Comparison of ENCODE assay signal across 16 mouse cellular contexts in genomic region chr5:76146401-76146800, GRCm38 (mm10). TPM values are rescaled to one million over a fixed set of nuclear protein-coding genes. Genes with fewer than 3 reads are reported as not detected.
A peak's percentile ranks its signal among the peaks of the same experiment; 100 is the strongest.
DNase-seq lines count a peak whose midpoint lies in the region; ATAC-seq and TF ChIP-seq lines count a peak whose summit lies in the region.
"Had no signal": no experiment of that assay in that cellular context is flagged by ENCODE, and none has a peak within 500 bp of the region (broad histone marks: within the 10 kb centered on the region; RNA-seq: fewer than 3 reads in every experiment).

No protein-coding gene starts in this region.

- H3K4me3 ChIP-seq in kidney, postnatal 0 days (replicated peaks; ENCODE audit: low read depth, low read length), result no peak overlapping the region
- H3K4me3 ChIP-seq in kidney, adult 2 months (ENCODE audit: insufficient read depth, low read depth, low read length), result no peak overlapping the region
- H3K4me3 ChIP-seq in liver, embryonic 16.5 days (ENCODE audit: low read depth, low read length), result no peak overlapping the region
- H3K4me3 ChIP-seq: embryonic facial prominence, embryonic 12.5 days; forebrain, embryonic 10.5 days; heart, embryonic 15.5 days had no signal

- ATAC-seq in kidney, postnatal 0 days (replicated peaks; ENCODE audit: low FRiP score, low read depth), result peak; percentile 43
- ATAC-seq in liver, embryonic 16.5 days (ENCODE audit: low read depth), result peak; percentile 32; the same call in 1 of the 2 replicates
- ATAC-seq: inflammation-experienced regulatory T-cells, adult 6 months had no signal

- H3K36me3 ChIP-seq in kidney, postnatal 0 days (ENCODE audit: insufficient read depth, low read length), result peaks cover 22% of the 10 kb centered on the region; the same call in 1 of the 2 replicates
- no peaks in the 10 kb centered on the region for H3K36me3 ChIP-seq in kidney, adult 2 months (ENCODE audit: control insufficient read depth, insufficient read depth, low read length)
- peaks cover 3% of the 10 kb centered on the region; the same call in 1 of the 2 replicates for H3K36me3 ChIP-seq in liver, embryonic 16.5 days (ENCODE audit: control insufficient read depth, insufficient read depth)

- H3K9ac ChIP-seq in kidney, postnatal 0 days (ENCODE audit: low read depth, low read length), result no peak overlapping the region
- no peak overlapping the region for H3K9ac ChIP-seq in liver, embryonic 16.5 days (ENCODE audit: low read depth, low read length)
- H3K9ac ChIP-seq: embryonic facial prominence, embryonic 12.5 days; heart, embryonic 15.5 days; lung, embryonic 14.5 days had no signal

- TF ChIP-seq POLR2A in kidney, adult 2 months (IDR thresholded peaks at IDR 0.05; ENCODE audit: low read depth, low read length), result no peak

- no peak for TF ChIP-seq CTCF in kidney, postnatal 0 days (IDR thresholded peaks at IDR 0.05; ENCODE audit: low read depth)
- TF ChIP-seq CTCF in kidney, adult 2 months (conservative IDR thresholded peaks at IDR 0.05; ENCODE audit: insufficient read depth, insufficient read length, low read depth, low read length), result no peak

- intact Hi-C loops in gastrocnemius, postnatal 36 days (cut with DNase I), result loop anchor here (10.0 kb wide), 1 partner anchor 268 kb away; no protein-coding TSS in a partner anchor

- no peaks in the 10 kb centered on the region for H3K9me3 ChIP-seq in kidney, postnatal 0 days (replicated peaks; ENCODE audit: low read length)
- H3K9me3 ChIP-seq in liver, embryonic 16.5 days (replicated peaks; ENCODE audit: control insufficient read depth, low read length), result no peaks in the 10 kb centered on the region
- H3K9me3 ChIP-seq: embryonic facial prominence, embryonic 12.5 days; forebrain, embryonic 10.5 days; heart, embryonic 15.5 days had no signal

- no peak for DNase-seq in kidney, postnatal 0 days (ENCODE audit: low spot score)
- DNase-seq in kidney, adult 2 months, result no peak
- peak; percentile 27 for DNase-seq in A20 (ENCODE audit: low read depth, low spot score)
- DNase-seq in ZHBTc4 (ENCODE audit: low read depth, low spot score), result peak; percentile 57
- no peak for DNase-seq in gastrocnemius, postnatal 36 days
- no peak for DNase-seq in adrenal gland, postnatal 14 days
- no peak for DNase-seq in adrenal gland, adult 2 months
- DNase-seq: cerebellum, adult 18-20 months; kidney, postnatal 25 days; left cerebral cortex, postnatal 4 days; lung, embryonic 14.5 days had no signal

- H3K27ac ChIP-seq in kidney, postnatal 0 days, result no peak overlapping the region
- H3K27ac ChIP-seq in kidney, adult 2 months (ENCODE audit: insufficient read depth, low read depth, low read length), result no peak overlapping the region
- no peak overlapping the region for H3K27ac ChIP-seq in liver, embryonic 16.5 days (ENCODE audit: low read length)
- H3K27ac ChIP-seq: embryonic facial prominence, embryonic 12.5 days; forebrain, embryonic 10.5 days; heart, embryonic 15.5 days had no signal

- H3K27me3 ChIP-seq in kidney, postnatal 0 days (ENCODE audit: insufficient read depth, low read length), result no peaks in the 10 kb centered on the region
- H3K27me3 ChIP-seq in kidney, adult 2 months (replicated peaks; ENCODE audit: control insufficient read depth, insufficient read depth, low read length), result no peaks in the 10 kb centered on the region
- H3K27me3 ChIP-seq in liver, embryonic 16.5 days (ENCODE audit: control insufficient read depth, insufficient read depth, low read depth, low read length), result no peaks in the 10 kb centered on the region
- H3K27me3 ChIP-seq: embryonic facial prominence, embryonic 12.5 days; heart, embryonic 15.5 days had no signal

- peaks cover under 1% of the 10 kb centered on the region; the same call in 1 of the 2 replicates for H3K4me1 ChIP-seq in kidney, postnatal 0 days (replicated peaks; ENCODE audit: insufficient read depth, low read length)
- H3K4me1 ChIP-seq in kidney, adult 2 months (ENCODE audit: control insufficient read depth, insufficient read depth, low read length), result no peaks in the 10 kb centered on the region
- no peaks in the 10 kb centered on the region; the same call in none of the 2 replicates for H3K4me1 ChIP-seq in liver, embryonic 16.5 days (ENCODE audit: control insufficient read depth, low read depth, low read length)
- H3K4me1 ChIP-seq: embryonic facial prominence, embryonic 12.5 days had no signal

- no peak overlapping the region for H3K4me2 ChIP-seq in kidney, postnatal 0 days (ENCODE audit: low read length)
- H3K4me2 ChIP-seq in liver, embryonic 16.5 days (ENCODE audit: low read depth, low read length), result no peak overlapping the region
- H3K4me2 ChIP-seq: embryonic facial prominence, embryonic 12.5 days; heart, embryonic 15.5 days; lung, embryonic 14.5 days had no signal

- 90% methylated on average over 1 of the region's 1 CpGs for WGBS in kidney, postnatal 0 days
- 96% methylated on average over 1 of the region's 1 CpGs for WGBS in kidney, adult 2 months
- 82% methylated on average over 1 of the region's 1 CpGs for WGBS in liver, embryonic 16.5 days (ENCODE audit: insufficient replicate concordance)

RNA-seq across cellular contexts. Expression of gene Srd5a3, which starts 6.3 kb away (rescaled TPM):
- 43.3 and 43.6 TPM in 2 replicates for polyA plus RNA-seq in kidney, postnatal 0 days (2015; fragmentation: Nextera tagmentation; extraction: Ambion mirVana)
- 56.9 and 69.9 TPM in 2 replicates for polyA plus RNA-seq in kidney, adult 2 months (2012; rRNA removed)
- polyA plus RNA-seq in liver, embryonic 16.5 days (2015; fragmentation: Nextera tagmentation; extraction: Ambion mirVana), result 11.8 and 12.6 TPM in 2 replicates
- total RNA-seq in gastrocnemius, postnatal 36 days (2021), result 1 to 10 TPM; 3.0 to 3.5 TPM
- 21.4 and 26.5 TPM in 2 replicates for total RNA-seq in adrenal gland, postnatal 14 days (2021)
- total RNA-seq in adrenal gland, adult 2 months (2021), result 10 to 100 TPM; 25.5 to 30.4 TPM
- polyA plus RNA-seq in adrenal gland, adult 2 months (2012; rRNA removed), result 280 and 358 TPM in 2 replicates

RNA-seq across cellular contexts. Expression of gene Tmem165, which starts 37.3 kb away (rescaled TPM):
- polyA plus RNA-seq in kidney, postnatal 0 days (2015; fragmentation: Nextera tagmentation; extraction: Ambion mirVana), result 110 and 127 TPM in 2 replicates
- 29.4 and 38.7 TPM in 2 replicates for polyA plus RNA-seq in kidney, adult 2 months (2012; rRNA removed)
- polyA plus RNA-seq in liver, embryonic 16.5 days (2015; fragmentation: Nextera tagmentation; extraction: Ambion mirVana), result 18.9 and 20.4 TPM in 2 replicates
- total RNA-seq in gastrocnemius, postnatal 36 days (2021), result 10 to 100 TPM; 13.8 to 17.0 TPM
- 39.0 and 46.6 TPM in 2 replicates for total RNA-seq in adrenal gland, postnatal 14 days (2021)
- 10 to 100 TPM; 28.1 to 49.1 TPM for total RNA-seq in adrenal gland, adult 2 months (2021)
- polyA plus RNA-seq in adrenal gland, adult 2 months (2012; rRNA removed), result 164 and 194 TPM in 2 replicates

Comparison
In these comparisons a context has a peak if more than half of its experiments do, and no peak if none do; other contexts are left out.
1. DNase-seq: peak in A20 (single experiment) and ZHBTc4 (single experiment); none in kidney, postnatal 0 days (single experiment), kidney, adult 2 months (single experiment), gastrocnemius, postnatal 36 days (0 of 2), adrenal gland, postnatal 14 days (single experiment) and adrenal gland, adult 2 months (single experiment).